Mouse (Mus musculus): ENCODE results near the gene Col23a1.

DNA sequence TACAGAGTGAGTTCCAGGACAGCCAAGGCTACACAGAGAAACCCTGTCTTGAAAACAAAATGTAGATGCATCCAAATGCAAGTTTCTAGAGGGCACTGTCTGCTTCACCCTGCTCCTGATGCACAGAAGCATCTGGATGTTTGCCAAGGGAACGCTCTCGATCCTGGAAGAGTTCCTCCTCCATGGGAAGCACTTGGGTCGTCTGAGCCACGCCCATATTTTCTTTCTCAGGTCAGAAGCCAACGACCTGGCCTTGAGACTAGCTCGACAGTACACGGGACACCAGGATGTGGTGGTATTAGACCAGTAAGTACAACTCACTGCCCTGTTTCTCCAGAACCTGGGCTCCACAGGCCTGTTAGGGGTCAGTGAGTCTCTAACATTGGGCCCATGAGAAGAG lies 301.4 kb downstream of the Col23a1 start:
- no peak for TF ChIP-seq USF1 (IDR thresholded peaks at IDR 0.05; ENCODE audit: low read depth)
- TF ChIP-seq TCF12 (IDR thresholded peaks at IDR 0.05; ENCODE audit: insufficient read depth, poor library complexity, severe bottlenecking), result no peak
- TF ChIP-seq POLR2A (IDR thresholded peaks at IDR 0.05; ENCODE audit: insufficient read length, low read depth), result no peak
- TF ChIP-seq POLR2AphosphoS2 (IDR thresholded peaks at IDR 0.05; ENCODE audit: insufficient read length, low read depth), result no peak
- no peak for TF ChIP-seq E2F4 (IDR thresholded peaks at IDR 0.05; ENCODE audit: insufficient read depth)

Data from myocyte (in vitro differentiated cells).